Mouse (Mus musculus): ENCODE data around the gene Farp1.
A peak's percentile ranks its signal among the peaks of the same experiment; 100 is the strongest.

Farp1 gene

DNA sequence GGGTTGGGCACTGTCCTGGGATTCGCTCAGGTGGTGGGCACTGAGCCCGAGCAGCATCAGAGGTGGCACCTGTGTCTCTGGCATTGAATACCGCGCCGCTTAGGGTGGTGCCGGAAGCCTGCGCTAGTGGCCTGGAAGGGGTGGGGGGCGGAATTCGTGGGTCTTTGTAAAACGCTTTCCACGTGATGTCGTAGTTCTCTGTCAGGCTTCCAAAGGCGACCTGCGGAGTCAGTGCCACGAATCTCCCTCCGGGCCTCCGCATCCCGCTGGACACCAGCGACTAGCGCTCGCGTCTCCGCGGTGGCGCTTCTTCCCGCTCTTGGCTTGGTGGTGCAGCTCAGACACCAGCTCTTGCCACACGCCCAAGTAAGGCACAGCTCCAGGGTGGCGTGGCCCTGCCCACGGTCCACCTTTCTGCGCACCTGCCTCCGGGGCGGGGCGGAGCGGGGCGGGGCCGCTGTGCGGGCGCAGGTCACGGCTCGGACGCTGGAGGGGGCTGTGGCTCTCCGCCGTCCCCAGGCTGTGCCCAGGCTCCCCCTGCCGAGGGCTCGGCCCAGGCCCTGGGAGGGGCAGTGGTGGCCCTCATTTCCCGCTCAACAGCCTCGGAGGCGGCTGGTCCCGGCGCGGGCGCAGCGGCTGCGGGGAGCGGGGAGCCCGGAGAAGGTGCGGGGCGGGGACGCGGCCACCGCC, at the start of gene Farp1:
Farp1 (plus strand) TSS at position 228 of the 690 bp plus-strand sequence.
- DNase-seq (ENCODE audit: low read depth): no peak

- DNase-seq (ENCODE audit: low read depth): no peak
Observed at GRCm38 (mm10) chr14:120989126-120989525, 45.9 kb upstream of the Farp1 start.

DNA sequence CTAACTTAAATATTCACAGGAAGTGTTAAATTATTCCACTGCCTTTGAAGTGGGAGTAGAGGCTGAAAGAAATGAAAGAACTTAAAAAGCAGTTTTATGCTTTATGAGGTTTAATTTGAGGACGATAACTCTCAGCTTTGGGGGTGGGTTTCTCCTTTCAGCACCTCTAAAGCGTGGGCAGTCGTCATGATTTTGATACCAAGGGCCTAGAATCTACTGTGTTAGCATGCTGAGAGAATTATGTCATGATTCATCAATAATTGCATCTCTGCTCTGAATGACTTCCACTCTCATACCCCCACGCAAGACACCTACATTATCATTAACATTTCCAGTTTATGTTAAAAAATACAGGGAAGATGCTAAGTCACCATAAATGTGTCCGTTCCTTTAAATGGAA, 37.3 kb upstream of the Farp1 start:
- DNase-seq (ENCODE audit: low read depth): no peak

- no peak for DNase-seq (ENCODE audit: low read depth)
Observed at GRCm38 (mm10) chr14:121000561-121001340, 34.2 kb upstream of the Farp1 start.

GRCm38 (mm10) chr14:121005621-121006020, 29.4 kb upstream of the Farp1 start:
- no peak for DNase-seq (ENCODE audit: low read depth)

DNA sequence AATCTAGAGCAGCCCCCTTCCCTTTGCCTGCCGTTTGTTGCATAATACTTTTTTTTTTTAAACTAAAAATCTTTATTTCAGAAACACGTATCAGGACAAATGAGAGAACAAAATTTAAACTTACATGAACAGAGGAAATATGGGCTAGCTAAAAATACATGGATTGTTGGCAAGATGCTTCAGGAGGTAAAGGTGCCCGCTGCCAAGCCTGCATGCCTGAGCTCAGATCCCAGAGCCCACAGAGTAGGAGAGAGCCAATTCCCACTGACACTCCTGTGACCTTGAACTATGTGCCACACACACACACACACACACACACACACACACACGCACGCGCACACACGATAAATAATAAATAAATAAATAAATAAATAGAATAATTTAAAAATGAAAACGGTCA, 29.0 kb upstream of the Farp1 start:
- DNase-seq (ENCODE audit: low read depth): no peak

DNA sequence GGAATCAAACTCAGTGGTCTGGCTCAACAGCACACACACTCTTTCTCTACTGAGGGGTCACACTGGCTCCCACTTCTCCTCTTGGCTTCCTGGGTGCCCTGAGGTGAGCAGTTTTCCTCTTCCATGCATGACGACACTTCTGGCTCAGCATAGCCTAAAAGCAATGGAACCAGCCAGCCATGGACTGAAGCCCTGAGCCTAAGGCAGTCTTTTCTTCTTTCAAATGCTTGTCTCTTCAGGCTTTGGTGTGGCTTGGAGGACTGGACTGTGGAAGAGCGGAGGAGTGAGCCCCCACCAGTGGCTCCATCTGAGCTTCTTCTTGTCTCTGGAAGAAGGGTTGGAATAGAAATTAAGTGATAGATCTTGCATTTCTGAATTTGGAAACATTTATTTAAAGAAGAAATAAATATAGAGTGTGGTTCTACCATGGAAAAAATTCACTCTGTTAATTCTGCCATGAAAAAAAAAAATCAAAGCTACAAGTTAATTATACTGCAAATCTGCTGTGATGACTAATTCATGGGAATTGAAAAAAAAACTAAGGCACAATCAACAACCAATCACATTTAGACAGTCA, 19.8 kb upstream of the Farp1 start:
- no peak for DNase-seq (ENCODE audit: low read depth)

DNA sequence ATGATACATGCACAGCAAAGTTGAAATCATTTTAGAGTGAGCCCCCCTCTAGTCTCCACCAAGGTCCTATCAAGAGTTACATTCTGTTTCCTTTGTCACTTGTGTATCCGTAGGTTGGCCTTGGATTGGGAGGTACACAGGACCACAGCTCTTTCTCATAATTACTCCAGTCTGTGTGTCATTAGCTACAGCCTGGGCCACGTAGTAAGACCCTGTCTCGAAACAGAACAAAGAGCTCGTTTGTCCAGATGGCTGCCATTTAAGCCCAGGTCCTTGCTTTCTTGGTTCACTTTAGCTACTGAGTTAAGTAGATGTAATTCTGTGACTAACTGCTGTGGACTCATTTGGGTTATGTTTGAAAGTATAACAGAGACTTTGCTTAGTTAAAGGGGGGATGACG, 12.6 kb upstream of the Farp1 start:
- no peak for DNase-seq (ENCODE audit: low read depth)

GRCm38 (mm10) chr14:121025381-121025780, 9.6 kb upstream of the Farp1 start:
- no peak for DNase-seq (ENCODE audit: low read depth)

GRCm38 (mm10) chr14:121031396-121031795, 3.6 kb upstream of the Farp1 start:
- DNase-seq (ENCODE audit: low read depth): no peak

DNA sequence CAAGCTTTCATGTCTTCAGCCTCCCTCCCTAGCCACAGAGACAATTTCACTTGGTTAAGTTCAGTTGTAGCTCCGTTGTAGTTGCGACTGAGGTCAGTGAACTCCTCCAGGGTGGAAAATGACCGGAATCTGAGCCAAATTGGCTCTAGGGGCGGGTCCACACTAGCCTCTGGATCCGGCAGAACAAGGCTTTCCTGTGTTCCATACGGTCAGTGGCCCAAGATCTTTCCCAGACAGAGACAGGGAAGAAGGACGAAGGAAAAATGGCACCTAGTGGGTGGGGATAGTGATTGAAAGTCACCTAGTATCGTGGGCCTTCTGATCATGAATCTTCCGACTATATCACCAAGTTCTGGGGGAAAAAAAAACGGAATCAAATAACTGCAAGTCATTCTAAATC, 475 bp upstream of the Farp1 start:
- DNase-seq (ENCODE audit: low read depth): no peak

DNA sequence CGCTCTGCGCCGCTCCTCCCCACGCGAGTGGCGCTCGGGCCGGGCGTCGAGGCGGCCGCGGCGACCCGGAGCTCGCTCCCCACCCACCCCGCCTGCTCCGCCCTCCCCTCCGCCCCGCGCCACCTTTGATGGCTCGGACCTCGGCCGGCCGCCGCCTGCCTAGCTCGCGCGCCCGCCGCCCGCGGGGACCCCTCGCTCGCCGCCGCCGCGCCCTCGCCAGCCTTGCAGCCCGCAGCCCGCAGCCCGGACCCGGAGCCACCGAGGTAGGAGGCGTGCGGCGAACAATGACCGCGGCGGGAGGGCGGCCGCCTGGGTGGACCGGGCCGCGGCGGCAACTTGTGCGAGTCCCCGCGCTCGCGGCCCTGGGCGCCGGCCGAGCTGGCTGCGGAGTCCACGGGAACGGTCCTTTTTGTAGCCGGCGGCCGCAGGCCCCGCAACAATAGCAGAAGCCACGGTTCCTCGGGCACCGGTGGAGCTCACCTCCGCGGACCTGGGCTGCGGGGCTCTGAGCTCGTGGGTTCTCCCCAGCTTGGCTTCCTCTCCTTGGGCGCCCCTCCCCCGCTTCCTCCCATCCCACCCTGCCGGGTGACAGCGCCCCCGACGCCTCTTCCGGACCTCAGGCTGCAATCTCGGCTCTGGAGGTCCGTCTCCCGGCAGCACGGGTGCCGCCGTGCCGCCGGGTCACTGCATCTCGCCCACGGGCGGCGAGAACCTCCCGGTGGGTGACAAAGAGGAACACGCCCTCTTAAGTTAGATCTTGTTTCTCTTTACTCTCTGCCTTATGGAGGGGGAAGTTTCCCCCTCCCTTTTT, 868 bp downstream of the Farp1 start:
- DNase-seq (ENCODE audit: low read depth): no peak

DNA sequence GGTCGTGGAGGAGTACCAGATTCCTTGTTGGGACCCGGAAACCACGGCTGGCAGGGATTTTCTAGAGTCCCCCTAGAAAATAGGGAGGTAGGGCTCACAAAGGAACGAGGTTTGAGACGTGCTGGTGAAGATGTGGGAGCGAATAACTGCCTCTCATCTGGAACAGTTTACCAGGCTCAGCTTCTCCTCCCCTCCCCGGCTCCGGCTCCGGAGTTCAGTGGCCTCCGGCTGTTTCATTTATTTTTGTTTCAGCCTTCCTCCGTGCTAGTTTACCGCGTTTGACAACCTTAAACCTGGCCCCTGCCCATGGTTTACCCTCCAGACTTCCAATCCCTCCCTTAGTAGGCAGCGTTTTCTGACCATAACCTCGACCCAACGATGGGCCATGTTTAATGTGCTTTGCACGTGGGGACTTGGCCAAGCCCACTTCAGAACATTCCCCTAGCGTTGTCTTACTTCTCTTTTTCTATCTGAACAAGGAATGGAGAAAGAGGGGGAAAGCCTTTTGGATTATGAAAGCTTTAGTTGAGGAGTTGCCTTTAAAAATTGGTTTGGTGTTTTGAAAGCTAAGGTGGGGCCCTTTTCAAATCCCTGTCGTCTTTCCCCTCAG, 1.7 kb downstream of the Farp1 start:
- no peak for DNase-seq (ENCODE audit: low read depth)

GRCm38 (mm10) chr14:121037276-121037675, 2.3 kb downstream of the Farp1 start:
- peak; percentile 6 for DNase-seq (ENCODE audit: low read depth)

DNA sequence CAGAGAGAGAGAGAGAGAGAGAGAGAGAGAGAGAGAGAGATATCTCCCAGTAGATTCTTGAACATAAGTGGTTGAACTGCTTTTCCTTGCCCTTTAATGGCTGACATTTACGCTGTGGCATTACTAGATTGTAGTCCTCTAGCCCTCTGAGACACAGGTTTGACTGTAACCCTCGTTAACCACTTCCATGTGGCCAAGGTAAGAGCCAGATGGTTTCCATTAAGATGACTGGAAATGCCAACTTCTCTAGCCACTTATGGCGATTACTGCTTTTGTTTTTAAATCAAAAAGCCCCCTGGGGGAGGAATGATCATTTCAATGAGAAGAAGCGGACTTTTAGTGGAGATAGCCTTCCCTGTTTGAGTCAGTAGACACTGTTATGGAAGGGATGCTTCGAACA, 3.7 kb downstream of the Farp1 start:
- DNase-seq (ENCODE audit: low read depth): no peak

- DNase-seq (ENCODE audit: low read depth): peak; percentile 17
Observed at GRCm38 (mm10) chr14:121044145-121044544, 9.1 kb downstream of the Farp1 start.

DNA sequence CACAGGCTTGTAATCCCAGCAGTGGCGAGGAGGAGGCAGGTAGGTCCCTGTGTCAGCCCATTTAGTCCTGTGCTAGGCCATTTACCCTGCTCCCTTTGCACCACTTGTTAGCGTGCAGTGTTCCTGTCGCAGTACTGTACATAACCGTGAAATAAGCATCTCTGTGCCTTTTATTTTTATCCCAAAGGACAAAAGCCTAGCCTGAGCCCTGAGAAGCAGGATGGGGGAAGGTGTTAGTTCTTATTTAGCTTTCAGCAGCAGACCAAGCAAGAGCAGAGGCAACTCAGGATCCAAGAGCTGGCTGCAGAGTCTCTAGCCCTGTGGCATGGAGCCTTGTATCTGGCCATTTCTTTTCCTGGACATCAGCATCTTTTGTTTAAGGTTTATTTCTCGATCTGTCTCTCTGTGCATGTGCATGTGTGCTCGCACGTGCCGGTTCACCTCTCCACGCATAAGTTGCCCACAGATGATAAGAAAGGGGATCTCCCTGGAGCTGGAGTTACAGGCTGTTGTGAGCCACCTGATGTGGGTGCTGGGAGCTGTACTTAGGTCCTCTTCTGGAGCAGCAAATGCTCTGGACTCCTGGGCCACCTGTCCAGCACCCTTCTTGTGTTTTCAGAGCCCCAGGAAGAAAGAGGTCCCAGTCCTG, 11.4 kb downstream of the Farp1 start:
- no peak for DNase-seq (ENCODE audit: low read depth)

GRCm38 (mm10) chr14:121047780-121048179, 12.8 kb downstream of the Farp1 start:
- no peak for DNase-seq (ENCODE audit: low read depth)

DNA sequence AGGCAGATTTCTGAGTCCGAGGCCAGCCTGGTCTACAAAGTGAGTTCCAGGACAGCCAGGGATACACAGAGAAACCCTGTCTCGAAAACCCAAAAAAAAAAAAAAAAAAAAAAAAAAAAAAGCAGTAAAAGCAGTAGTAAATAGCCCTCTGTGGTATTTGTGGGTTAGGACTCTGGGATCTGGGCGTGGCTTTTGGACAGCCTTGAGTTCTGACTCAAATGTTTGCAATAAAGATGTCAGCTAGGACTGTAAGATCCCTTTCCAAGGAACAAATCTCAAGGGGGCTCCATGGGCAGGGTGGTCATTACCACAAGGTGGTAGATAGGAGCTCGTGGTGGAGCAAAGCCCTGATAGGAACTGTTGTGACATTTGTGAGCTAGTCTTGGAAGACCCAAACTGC, 16.0 kb downstream of the Farp1 start:
- peak; percentile 67 for DNase-seq (ENCODE audit: low read depth)

GRCm38 (mm10) chr14:121053020-121053518, 18.1 kb downstream of the Farp1 start:
- peak; percentile 1 for DNase-seq (ENCODE audit: low read depth)

- no peak for DNase-seq (ENCODE audit: low read depth)
Observed at GRCm38 (mm10) chr14:121054062-121054461, 19.1 kb downstream of the Farp1 start.
